ENCODE assay signal across 11 mouse cellular contexts in the genomic region with DNA sequence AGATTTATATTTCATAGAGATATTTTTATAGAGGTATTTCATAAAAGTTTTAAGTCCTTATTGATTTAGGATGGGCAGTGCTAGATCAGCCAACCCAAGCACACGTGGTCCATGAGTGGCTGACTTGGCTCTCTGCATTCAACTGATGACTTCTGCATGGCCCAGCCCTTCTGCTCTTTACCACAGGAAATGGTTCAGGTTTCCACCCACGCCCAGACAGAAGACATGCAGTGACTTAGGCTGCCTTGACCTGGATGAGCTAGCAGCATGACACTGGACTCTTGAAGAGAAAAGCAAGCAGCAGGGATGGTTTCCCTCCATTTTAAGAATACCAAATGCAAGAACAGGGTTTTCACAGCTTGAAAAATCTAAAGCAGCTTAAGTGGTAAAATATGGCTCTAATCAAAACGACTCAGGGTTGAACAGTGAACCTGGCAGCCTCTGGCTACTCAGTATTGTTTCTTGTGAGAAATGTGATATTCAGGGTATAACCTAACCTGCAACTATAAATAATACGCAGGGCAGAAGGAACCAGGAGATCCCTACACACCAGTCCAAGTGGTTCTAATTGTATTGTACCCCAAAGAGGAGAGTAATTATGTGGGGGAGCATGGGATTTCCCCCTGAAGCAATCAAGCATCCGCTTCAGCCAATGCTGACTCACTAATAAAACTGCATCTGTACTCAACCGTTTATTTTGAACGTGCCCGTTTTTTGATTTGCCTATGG.
DNase-seq lines count a peak whose midpoint lies in the region; ATAC-seq lines count a peak whose summit lies in the region.
"Had no signal": no experiment of that assay in that cellular context is flagged by ENCODE, and none has a peak within 500 bp of the region (broad histone marks: within the 10 kb centered on the region; RNA-seq: fewer than 3 reads in every experiment).

No protein-coding gene starts in this region.

- H3K9me3 ChIP-seq in forebrain, embryonic 16.5 days (ENCODE audit: control insufficient read depth, low read length), result peaks cover 11% of the 10 kb centered on the region
- peaks cover 14% of the 10 kb centered on the region for H3K9me3 ChIP-seq in midbrain, embryonic 10.5 days (replicated peaks)

- H3K4me3 ChIP-seq in forebrain, embryonic 16.5 days (replicated peaks; ENCODE audit: low read length), result no peak overlapping the region
- H3K4me3 ChIP-seq in midbrain, embryonic 10.5 days, result no peak overlapping the region
- H3K4me3 ChIP-seq: erythroblast, embryonic 14.5 days had no signal

- H3K27ac ChIP-seq in forebrain, embryonic 16.5 days (ENCODE audit: low read length), result no peak overlapping the region
- H3K27ac ChIP-seq in midbrain, embryonic 10.5 days (replicated peaks), result peak overlapping the region; percentile 72

- peaks cover 20% of the 10 kb centered on the region for H3K4me1 ChIP-seq in forebrain, embryonic 16.5 days (replicated peaks; ENCODE audit: control insufficient read depth, insufficient read depth, low read length)
- H3K4me1 ChIP-seq in midbrain, embryonic 10.5 days, result peaks cover 34% of the 10 kb centered on the region

- H3K36me3 ChIP-seq in forebrain, embryonic 16.5 days (ENCODE audit: control insufficient read depth, insufficient read depth), result no peaks in the 10 kb centered on the region
- 0 out of 2 replicates have a peak, but pooled peaks cover 5% of the 10 kb centered on the region for H3K36me3 ChIP-seq in midbrain, embryonic 10.5 days

- H3K27me3 ChIP-seq in forebrain, embryonic 16.5 days (replicated peaks; ENCODE audit: control insufficient read depth, insufficient read depth, low read length), result no peaks in the 10 kb centered on the region
- H3K27me3 ChIP-seq in midbrain, embryonic 10.5 days (ENCODE audit: low read depth, poor library complexity, severe bottlenecking), result peaks cover 3% of the 10 kb centered on the region; the same call in 1 of the 2 replicates

- ATAC-seq in CD4-positive, CD25-positive, alpha-beta regulatory T cell, adult 4 months, result peak; percentile 97
- ATAC-seq in forebrain, embryonic 16.5 days, result no peak

- no peak overlapping the region for H3K9ac ChIP-seq in forebrain, embryonic 16.5 days (replicated peaks; ENCODE audit: low read depth, low read length)

- DNase-seq in 3134 (ENCODE audit: extremely low read depth, insufficient read length, low spot score), result peak; percentile 14
- DNase-seq in midbrain, embryonic 10.5 days (ENCODE audit: low spot score), result no peak
- DNase-seq in frontal cortex, adult 2 months (ENCODE audit: extremely low spot score in 1 of 2, low spot score in 1 of 2), result no peak
- no peak for DNase-seq in thymus, postnatal 14 days
- DNase-seq in c-Kit-positive CD71-positive TER-119-positive erythroid progenitor cells, embryonic 14.5 days (ENCODE audit: low spot score), result no peak
- DNase-seq: adrenal gland, postnatal 14 days; cerebellum, adult 8-10 months; lung, postnatal 36 days had no signal

- WGBS in forebrain, embryonic 16.5 days, result 43% methylated on average over 8 of the region's 8 CpGs
- WGBS in midbrain, embryonic 10.5 days, result 82% methylated on average over 8 of the region's 8 CpGs

- peak overlapping the region; percentile 14 for H3K4me2 ChIP-seq in forebrain, embryonic 16.5 days (ENCODE audit: low read length)
